Mouse (Mus musculus) heart, adult 2 months (tissue): ENCODE data around the gene Atxn7l1.

Experiments used
- CTCF ChIP-seq: fragments of 200-600 bp; IDR thresholded peaks from 2 replicates; pipeline ENCODE4 v1.8.1; 2022; ENCODE audit warnings: antibody characterized with exemption, mild to moderate bottlenecking, moderate library complexity
- EP300 ChIP-seq: fragments of 200-500 bp; IDR thresholded peaks from 2 replicates; pipeline ENCODE4 v1.6.1; 2011; ENCODE audit warnings: low read depth, low read length, control low read depth; ENCODE audit not compliant: insufficient read depth
- POLR2A ChIP-seq: fragments of 200-500 bp; IDR thresholded peaks from 2 replicates; pipeline ENCODE4 v1.6.1; 2011; ENCODE audit warnings: mild to moderate bottlenecking, low read depth, low read length, control low read depth; ENCODE audit not compliant: insufficient read depth

DNA sequence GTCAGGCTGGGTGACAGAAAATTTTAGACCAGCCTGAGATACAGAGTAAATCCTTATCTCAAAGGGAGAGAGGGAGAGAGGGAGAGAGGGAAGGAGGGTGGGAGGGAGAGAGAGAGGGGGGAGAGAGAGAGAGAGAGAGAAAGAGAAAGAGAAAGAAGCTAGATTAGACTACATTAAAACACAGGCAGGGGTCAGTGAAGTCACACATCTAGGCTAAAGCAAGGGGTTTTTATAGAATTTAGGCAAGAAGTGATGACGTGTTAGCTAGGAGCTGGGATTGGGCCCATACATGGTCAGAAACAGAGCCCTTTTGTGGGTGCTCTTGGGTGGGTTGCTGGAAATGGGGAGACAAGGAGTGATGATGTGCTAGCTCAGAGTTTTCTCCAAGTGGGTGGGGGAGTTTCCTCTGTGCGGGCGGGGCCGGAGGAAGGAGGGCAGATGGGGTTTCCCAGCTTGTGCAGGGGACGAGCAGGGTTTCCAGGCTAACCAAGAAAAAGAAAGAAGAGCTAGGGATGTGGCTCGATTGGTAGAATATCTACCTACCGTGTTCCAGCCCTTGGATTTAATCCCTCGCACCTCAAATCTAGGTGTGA is 136.9 kb downstream of the Atxn7l1 start:
- no peak for TF ChIP-seq CTCF
- no peak for TF ChIP-seq POLR2A
- no peak for TF ChIP-seq EP300
